Mouse (Mus musculus) neural tube, embryonic 15.5 days (tissue): ENCODE measurements at regions not wholly inside any gene's neighbourhood (a gene's known extent, or its start where the extent isn't known, plus 50 kb on each side); places are given as distances from the start of the nearest gene placed in this dataset.

ENCODE experiments used
- ATAC-seq: fragments of 200-750 bp; cut with Nextera tagmentation; 2 replicates; pipeline ENCODE4 v1.8.0; 2017; ENCODE audit warnings: mild to moderate bottlenecking, moderate TSS enrichment, moderate library complexity; ENCODE audit not compliant: low FRiP score
- H3K27ac ChIP-seq: fragments of 300-500 bp; sonication (generic); replicated peaks from 2 replicates; pipeline ENCODE4 v1.5.1; 2015; ENCODE audit warnings: mild to moderate bottlenecking, inconsistent platforms
- H3K27me3 ChIP-seq: fragments of 300-500 bp; sonication (generic); replicated peaks from 2 replicates; pipeline ENCODE4 v1.6.1; 2015; ENCODE audit warnings: inconsistent platforms
- H3K36me3 ChIP-seq: fragments of 300-500 bp; sonication (generic); 2 replicates; pipeline ENCODE4 v1.6.1; 2015; ENCODE audit warnings: inconsistent platforms
- H3K4me1 ChIP-seq: fragments of 300-500 bp; sonication (generic); 2 replicates; pipeline ENCODE4 v1.6.1; 2015; ENCODE audit warnings: inconsistent platforms
- H3K4me2 ChIP-seq: fragments of 300-500 bp; sonication (generic); 2 replicates; pipeline ENCODE4 v1.6.1; 2015; ENCODE audit warnings: inconsistent platforms, mild to moderate bottlenecking, moderate library complexity
- H3K4me3 ChIP-seq: fragments of 300-500 bp; sonication (generic); replicated peaks from 2 replicates; pipeline ENCODE4 v1.5.1; 2015; ENCODE audit warnings: mild to moderate bottlenecking, inconsistent platforms
- H3K9ac ChIP-seq: fragments of 300-500 bp; sonication (generic); replicated peaks from 2 replicates; pipeline ENCODE4 v1.6.1; 2015; ENCODE audit warnings: mild to moderate bottlenecking, inconsistent platforms
- H3K9me3 ChIP-seq: fragments of 300-500 bp; sonication (generic); replicated peaks from 2 replicates; pipeline ENCODE4 v1.6.1; 2016; ENCODE audit warnings: inconsistent platforms
- WGBS: fragments of 180-500 bp; shearing (Covaris S2); methylation state at CpG from one replicate; pipeline ENCODE4 v1.1.7; 2015; ENCODE audit warnings: mixed read lengths; 5-methylcytosine and 5-hydroxymethylcytosine counted together

DNA sequence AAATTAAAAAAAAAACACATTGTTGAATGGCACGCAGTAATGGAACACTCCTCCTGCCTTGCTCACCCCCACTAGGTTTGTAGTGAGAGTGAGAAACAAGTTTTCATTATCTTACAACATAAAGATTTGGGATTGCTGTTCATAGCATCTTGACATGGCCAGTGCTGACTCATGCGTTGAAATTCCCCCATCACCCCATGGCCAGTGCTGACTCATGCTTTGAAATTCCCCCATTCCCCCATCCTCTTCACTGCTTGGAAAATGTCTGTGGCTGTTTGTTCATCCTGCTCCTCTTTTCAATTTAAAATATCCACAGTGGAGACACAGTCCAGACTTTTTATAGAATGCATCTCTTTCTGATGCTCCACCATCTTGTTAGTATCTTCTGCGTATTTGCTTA is 131.8 kb downstream of the Emx2 start:
- 98% methylated on average over 3 of the region's 3 CpGs for WGBS
- peaks cover 7% of the 10 kb centered on the region for H3K4me1 ChIP-seq
- no peak overlapping the region for H3K9ac ChIP-seq
- H3K27me3 ChIP-seq = peaks cover 20% of the 10 kb centered on the region
- no peak overlapping the region for H3K4me2 ChIP-seq
- no peak overlapping the region for H3K4me3 ChIP-seq
- no peaks in the 10 kb centered on the region for H3K36me3 ChIP-seq
- ATAC-seq = no peak
- no peak overlapping the region for H3K27ac ChIP-seq
- H3K9me3 ChIP-seq = no peaks in the 10 kb centered on the region

DNA sequence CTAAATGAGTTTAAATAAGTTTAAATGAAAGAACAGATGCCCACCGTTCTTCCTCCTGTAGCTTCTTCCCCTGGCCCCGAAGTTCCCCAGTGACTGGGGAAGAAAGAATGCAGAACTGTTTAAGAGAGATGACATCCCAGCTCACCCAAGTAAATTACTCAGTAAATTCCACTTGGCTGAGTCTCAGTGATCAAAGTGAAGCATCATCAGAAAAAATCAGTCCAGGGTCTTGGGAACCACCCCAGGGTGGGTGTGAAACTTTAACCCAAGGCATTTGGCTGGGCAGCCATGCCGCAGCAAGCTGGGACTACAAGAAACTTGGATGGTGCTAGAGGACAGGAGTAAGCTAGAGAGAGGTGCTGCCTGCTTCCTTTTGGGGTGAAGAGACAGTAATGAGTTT is 133.9 kb downstream of the Emx2 start:
- H3K4me1 ChIP-seq = peaks cover 7% of the 10 kb centered on the region
- no peaks in the 10 kb centered on the region for H3K36me3 ChIP-seq
- ATAC-seq = no peak
- H3K27ac ChIP-seq = no peak overlapping the region
- 71% methylated on average over 3 of the region's 3 CpGs for WGBS
- no peaks in the 10 kb centered on the region for H3K9me3 ChIP-seq
- H3K4me3 ChIP-seq = no peak overlapping the region
- H3K4me2 ChIP-seq = no peak overlapping the region
- H3K27me3 ChIP-seq = peaks cover 11% of the 10 kb centered on the region; the same call in 1 of the 2 replicates
- H3K9ac ChIP-seq = no peak overlapping the region

DNA sequence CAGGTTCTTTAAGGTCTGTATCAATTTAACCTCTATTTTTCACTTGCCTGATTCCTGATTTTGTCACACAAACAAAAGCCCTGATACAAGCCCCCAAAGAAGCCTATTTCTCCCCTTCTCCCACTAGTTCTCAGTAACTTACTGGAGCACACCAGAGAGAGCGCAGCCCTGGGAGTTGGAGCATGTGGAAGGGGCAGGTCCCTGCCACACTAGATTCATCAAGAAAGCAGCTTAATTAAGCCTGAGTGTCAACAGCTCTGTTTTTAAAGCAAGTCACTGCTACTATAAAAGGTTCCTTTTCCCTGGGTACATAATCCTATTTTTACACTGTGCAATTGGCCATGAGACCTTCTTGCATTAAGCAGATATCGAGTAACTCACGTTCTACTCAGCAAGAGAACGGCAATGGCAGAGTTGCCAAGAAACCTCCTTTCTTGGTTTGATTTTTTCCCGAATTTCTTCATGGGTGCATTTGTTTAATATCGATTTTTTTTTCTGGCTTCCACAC is 166.2 kb downstream of the Emx2 start:
- Histone ChIP-seq H3K4me1 (peaks cover 12% of the 10 kb centered on the region), H3K9me3 (no peaks in the 10 kb centered on the region), H3K27ac (no peak overlapping the region), H3K36me3 (no peaks in the 10 kb centered on the region), H3K27me3 (no peaks in the 10 kb centered on the region), H3K9ac (no peak overlapping the region), H3K4me3 (no peak overlapping the region), H3K4me2 (no peak overlapping the region)
- ATAC-seq = no peak
- 85% methylated on average over 6 of the region's 6 CpGs for WGBS

DNA sequence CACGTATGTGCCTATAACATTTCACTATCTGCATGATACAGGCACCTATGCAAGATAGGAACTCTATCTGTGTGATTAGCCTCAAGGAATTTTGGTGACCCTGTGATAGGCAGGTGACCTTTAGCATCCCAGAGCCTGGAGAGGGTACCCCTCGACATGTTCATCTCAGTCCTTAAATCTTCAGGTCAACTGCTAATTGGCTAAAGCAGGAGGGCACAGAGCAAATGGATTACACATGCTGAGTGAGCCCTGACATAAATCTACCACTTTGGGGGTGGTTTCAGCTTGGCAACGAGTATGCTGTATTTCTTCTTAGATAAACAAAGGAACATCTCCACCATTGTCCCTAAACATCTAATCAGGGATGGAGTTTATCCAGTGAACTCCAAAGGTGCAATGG is 169.5 kb downstream of the Emx2 start:
- H3K4me2 ChIP-seq = no peak overlapping the region; the same call in 1 of the 2 replicates
- no peak overlapping the region for H3K4me3 ChIP-seq
- ATAC-seq = no peak
- 46% methylated on average over 3 of the region's 3 CpGs for WGBS
- 0 out of 2 replicates have a peak, but pooled peaks cover 1% of the 10 kb centered on the region for H3K27me3 ChIP-seq
- H3K9me3 ChIP-seq = no peaks in the 10 kb centered on the region
- H3K27ac ChIP-seq = no peak overlapping the region
- no peaks in the 10 kb centered on the region for H3K36me3 ChIP-seq
- H3K4me1 ChIP-seq = peaks cover 12% of the 10 kb centered on the region
- H3K9ac ChIP-seq = no peak overlapping the region

DNA sequence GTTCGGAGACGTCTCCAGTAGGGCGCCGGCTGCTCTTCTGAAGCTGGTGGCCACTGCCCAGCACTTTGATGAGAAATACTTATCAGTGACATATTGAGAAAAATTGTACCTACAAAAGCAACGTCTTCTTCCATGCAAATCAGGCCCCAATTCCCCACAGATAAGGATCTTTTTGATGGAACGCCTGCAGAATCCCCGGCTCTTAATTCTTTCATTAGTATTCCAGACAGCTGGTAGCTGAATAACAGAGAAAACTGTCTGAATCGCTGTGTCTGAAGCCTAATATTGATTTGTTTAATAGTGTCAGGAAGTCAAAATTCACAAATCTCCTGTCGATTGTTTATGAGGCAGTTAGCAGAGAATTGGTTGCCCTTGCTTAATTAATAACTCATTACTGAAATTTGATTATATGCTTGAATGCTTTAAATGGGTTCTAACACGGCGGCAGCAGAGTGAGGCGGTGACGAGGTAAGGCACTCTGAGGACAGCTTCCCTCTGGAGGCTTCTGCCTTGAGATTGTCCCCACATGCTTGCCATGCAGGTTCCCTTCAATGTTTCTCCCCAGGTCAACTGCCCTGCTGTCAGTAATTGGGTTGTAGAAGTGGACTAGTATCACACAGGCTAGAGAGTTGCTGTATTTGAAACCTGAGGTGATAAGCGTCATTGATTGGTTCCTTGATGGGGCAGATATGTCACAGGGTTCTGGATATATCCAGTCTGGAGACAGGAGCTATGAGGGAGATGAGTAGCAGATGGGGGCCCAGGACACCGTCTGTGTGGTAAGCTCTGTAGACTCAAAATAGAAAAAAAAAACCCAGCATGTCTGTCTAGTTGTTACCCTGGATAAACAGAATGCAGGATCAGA is 170.4 kb downstream of the Emx2 start:
- H3K27ac ChIP-seq = no peak overlapping the region
- H3K4me2 ChIP-seq = peak overlapping the region; percentile 8; the same call in 1 of the 2 replicates
- ATAC-seq = no peak; the same call in 1 of the 2 replicates
- peaks cover 6% of the 10 kb centered on the region; the same call in 1 of the 2 replicates for H3K27me3 ChIP-seq
- WGBS = 35% methylated on average over 15 of the region's 15 CpGs
- H3K36me3 ChIP-seq = no peaks in the 10 kb centered on the region
- no peaks in the 10 kb centered on the region for H3K9me3 ChIP-seq
- peaks cover 12% of the 10 kb centered on the region for H3K4me1 ChIP-seq
- H3K4me3 ChIP-seq = no peak overlapping the region
- no peak overlapping the region for H3K9ac ChIP-seq

DNA sequence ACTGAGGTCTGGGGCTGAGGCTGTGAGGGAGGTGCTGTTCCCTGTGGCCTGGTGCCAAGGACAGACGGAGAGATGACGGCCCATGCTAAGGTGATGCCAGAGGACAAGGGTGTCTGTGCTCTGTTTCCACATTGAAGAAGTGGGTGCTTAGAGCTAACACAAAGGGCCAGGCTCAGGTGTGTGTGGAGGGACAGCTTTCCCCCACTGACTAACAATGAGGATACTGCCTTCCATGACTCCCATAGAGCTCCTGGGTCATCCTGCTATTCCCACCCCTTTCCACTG is 170.9 kb downstream of the Emx2 start:
- H3K4me3 ChIP-seq = no peak overlapping the region
- H3K36me3 ChIP-seq = no peaks in the 10 kb centered on the region
- peaks cover 6% of the 10 kb centered on the region; the same call in 1 of the 2 replicates for H3K27me3 ChIP-seq
- H3K27ac ChIP-seq = no peak overlapping the region
- H3K4me2 ChIP-seq = no peak overlapping the region
- H3K9ac ChIP-seq = no peak overlapping the region
- no peak for ATAC-seq
- H3K4me1 ChIP-seq = peaks cover 12% of the 10 kb centered on the region
- no peaks in the 10 kb centered on the region for H3K9me3 ChIP-seq
- WGBS = 68% methylated on average over 2 of the region's 2 CpGs

DNA sequence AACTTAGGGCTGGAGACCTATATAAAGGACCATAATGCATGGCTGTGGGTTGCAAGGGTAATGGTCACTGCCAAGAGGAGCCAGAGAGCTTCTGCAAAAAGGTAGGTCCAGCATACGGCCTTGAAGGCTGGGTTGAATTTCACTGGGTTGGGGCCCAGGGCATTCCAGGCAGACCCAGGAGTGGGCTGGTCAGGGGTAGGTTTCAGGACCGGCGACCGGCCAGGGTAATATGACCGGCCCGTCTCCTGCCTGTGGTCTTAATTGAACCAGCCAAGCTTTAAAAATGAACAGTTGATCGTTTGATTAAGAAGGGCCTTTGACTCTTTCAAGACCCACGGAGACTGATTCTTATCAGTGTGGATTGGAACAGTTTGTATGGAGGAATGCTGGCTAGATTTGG is 171.9 kb downstream of the Emx2 start:
- ATAC-seq = no peak
- H3K9me3 ChIP-seq = no peaks in the 10 kb centered on the region

DNA sequence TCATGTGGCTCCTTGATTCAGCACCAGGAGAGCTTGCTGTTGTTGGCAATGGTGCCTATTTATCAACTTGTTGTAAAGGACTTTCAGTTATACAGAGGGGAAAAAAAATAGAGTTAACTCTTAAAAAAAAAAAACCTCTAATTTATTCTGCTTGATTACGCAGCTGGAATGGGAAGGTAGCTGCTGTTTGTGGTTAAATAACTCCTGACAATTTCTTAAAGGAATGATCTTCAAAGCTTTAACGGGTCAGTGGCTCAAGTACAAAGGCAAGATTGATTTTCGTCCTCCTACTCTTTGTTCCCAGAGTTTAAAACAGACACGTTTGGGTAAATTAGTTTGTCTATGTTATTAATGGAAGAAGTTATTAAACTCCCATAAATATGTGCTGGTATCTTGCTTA is 172.5 kb downstream of the Emx2 start:
- H3K4me3 ChIP-seq = no peak overlapping the region
- WGBS = 35% methylated on average over 4 of the region's 4 CpGs
- no peaks in the 10 kb centered on the region for H3K9me3 ChIP-seq
- H3K4me2 ChIP-seq = no peak overlapping the region
- H3K9ac ChIP-seq = no peak overlapping the region
- no peaks in the 10 kb centered on the region for H3K36me3 ChIP-seq
- ATAC-seq = no peak
- peaks cover 12% of the 10 kb centered on the region for H3K4me1 ChIP-seq
- H3K27me3 ChIP-seq = peaks cover 6% of the 10 kb centered on the region; the same call in 1 of the 2 replicates
- no peak overlapping the region for H3K27ac ChIP-seq

More for the DNA sequence above, 171.9 kb downstream of the Emx2 start:
- 80% methylated on average over 8 of the region's 8 CpGs for WGBS
- no peaks in the 10 kb centered on the region for H3K36me3 ChIP-seq
- H3K27me3 ChIP-seq = peaks cover 6% of the 10 kb centered on the region; the same call in 1 of the 2 replicates
- no peak overlapping the region for H3K4me2 ChIP-seq
- H3K4me3 ChIP-seq = no peak overlapping the region
- peaks cover 12% of the 10 kb centered on the region for H3K4me1 ChIP-seq
- H3K9ac ChIP-seq = no peak overlapping the region
- no peak overlapping the region for H3K27ac ChIP-seq

DNA sequence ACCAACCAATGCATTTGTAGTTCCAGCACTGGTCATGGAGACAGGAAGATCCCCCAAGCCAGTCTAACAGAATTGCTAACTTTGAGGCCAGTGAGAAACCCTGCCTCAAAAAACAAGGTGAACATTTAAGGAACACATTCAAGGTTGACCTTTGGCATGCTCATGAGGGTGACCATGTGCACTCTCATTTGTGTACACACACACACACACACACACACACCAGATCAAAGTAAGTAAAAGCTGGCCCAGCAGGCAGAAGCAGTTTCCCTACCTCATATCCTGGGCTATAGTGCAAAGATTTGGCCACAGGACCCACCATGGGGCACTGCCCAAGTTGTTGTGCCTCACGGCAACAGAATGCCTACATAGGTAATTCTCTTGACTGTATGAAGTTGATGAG is 173.4 kb downstream of the Emx2 start:
- H3K9ac ChIP-seq = no peak overlapping the region
- H3K4me1 ChIP-seq = peaks cover 12% of the 10 kb centered on the region
- WGBS = 77% methylated on average over 1 of the region's 1 CpGs
- peaks cover 6% of the 10 kb centered on the region; the same call in 1 of the 2 replicates for H3K27me3 ChIP-seq
- H3K36me3 ChIP-seq = no peaks in the 10 kb centered on the region
- no peak overlapping the region for H3K27ac ChIP-seq
- no peaks in the 10 kb centered on the region for H3K9me3 ChIP-seq
- ATAC-seq = no peak
- H3K4me3 ChIP-seq = no peak overlapping the region
- H3K4me2 ChIP-seq = no peak overlapping the region

DNA sequence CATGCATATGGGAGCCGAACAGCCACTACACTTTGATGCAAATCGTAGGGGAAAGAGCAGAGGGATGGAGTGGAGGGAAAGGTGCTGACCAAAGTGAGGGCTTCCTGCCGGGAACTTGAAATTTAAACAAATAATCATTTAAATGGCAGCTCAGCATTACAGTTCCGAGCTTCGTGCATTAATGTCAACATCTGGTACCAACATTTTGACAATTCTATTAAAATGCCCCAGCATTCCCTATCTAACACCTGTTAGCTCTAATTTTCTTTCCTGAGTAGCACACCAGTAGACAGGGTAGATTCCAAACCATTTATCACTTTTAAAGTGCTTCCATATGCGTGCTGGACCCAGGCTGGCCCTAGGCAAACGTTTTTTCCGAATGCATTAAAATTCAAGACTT is 178.1 kb downstream of the Emx2 start:
- WGBS = 55% methylated on average over 8 of the region's 8 CpGs
- H3K27me3 ChIP-seq = peaks cover 6% of the 10 kb centered on the region; the same call in 1 of the 2 replicates
- H3K4me3 ChIP-seq = no peak overlapping the region
- ATAC-seq = no peak
- no peaks in the 10 kb centered on the region for H3K36me3 ChIP-seq
- H3K27ac ChIP-seq = no peak overlapping the region
- no peak overlapping the region for H3K4me2 ChIP-seq
- H3K9me3 ChIP-seq = no peaks in the 10 kb centered on the region
- no peaks in the 10 kb centered on the region; the same call in 1 of the 2 replicates for H3K4me1 ChIP-seq
- H3K9ac ChIP-seq = no peak overlapping the region

DNA sequence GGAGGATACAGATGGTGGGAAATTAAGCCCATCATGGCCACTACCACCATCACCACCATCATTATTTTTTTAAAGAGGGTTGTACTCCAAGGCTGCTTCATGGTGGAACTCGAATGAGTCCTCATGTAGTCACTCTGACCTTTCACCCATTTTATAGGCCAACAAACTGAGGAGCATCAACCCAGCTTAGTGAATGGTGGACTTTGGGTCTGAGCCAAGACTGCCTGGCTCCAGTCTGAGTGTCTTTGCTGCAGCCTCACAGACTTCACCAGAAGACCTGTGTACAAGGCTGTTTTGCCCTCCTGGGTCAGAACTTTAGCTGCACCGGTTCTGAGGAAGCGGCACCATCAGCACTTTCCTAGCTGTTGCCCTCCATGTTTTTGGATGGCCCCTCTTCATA is 184.4 kb downstream of the Emx2 start:
- no peak overlapping the region for H3K4me2 ChIP-seq
- H3K36me3 ChIP-seq = no peaks in the 10 kb centered on the region
- H3K27me3 ChIP-seq = no peaks in the 10 kb centered on the region
- no peak overlapping the region for H3K27ac ChIP-seq
- H3K9me3 ChIP-seq = no peaks in the 10 kb centered on the region
- no peaks in the 10 kb centered on the region for H3K4me1 ChIP-seq
- no peak overlapping the region for H3K9ac ChIP-seq
- no peak for ATAC-seq
- 86% methylated on average over 3 of the region's 3 CpGs for WGBS
- no peak overlapping the region for H3K4me3 ChIP-seq

DNA sequence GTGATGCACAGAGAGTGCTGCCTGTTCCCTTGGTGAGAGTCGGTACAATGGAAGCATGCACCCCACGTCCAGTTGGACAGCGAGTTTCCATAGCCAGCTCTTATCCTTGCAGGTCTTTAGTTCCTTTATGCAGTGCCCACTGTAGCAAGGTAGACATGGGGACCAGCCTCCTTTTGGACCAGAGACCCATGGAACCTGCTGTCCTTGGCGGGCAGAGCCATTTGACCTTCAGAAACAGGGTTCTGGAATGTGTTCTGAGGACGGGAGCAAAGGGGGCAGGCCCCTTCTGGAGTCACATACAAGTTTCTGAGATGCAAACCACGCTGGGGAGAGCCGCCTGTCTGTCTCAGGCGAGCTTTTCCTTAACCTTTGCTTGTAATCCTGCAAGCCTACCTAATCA is 188.1 kb downstream of the Emx2 start:
- no peaks in the 10 kb centered on the region for H3K9me3 ChIP-seq
- H3K27me3 ChIP-seq = no peaks in the 10 kb centered on the region
- H3K4me1 ChIP-seq = no peaks in the 10 kb centered on the region
- ATAC-seq = no peak
- 73% methylated on average over 8 of the region's 8 CpGs for WGBS
- no peaks in the 10 kb centered on the region for H3K36me3 ChIP-seq
- H3K9ac ChIP-seq = no peak overlapping the region
- no peak overlapping the region for H3K27ac ChIP-seq
- no peak overlapping the region for H3K4me3 ChIP-seq
- H3K4me2 ChIP-seq = no peak overlapping the region
